Mouse (Mus musculus) urinary bladder, postnatal 0 days (tissue): ENCODE results near the gene Gm2381. TPM values are rescaled to one million over a fixed set of nuclear protein-coding genes. Genes with fewer than 3 reads are reported as not detected.

Source experiments
- polyA plus RNA-seq: library from polyadenylated mRNA; unstranded; fragments of >200 nt; fragmentation: Nextera tagmentation; extraction: Ambion mirVana; gene quantifications from 2 replicates; pipeline ENCODE4 v1.2.1, GENCODE M21; 2015

Gm2381 gene
- polyA plus RNA-seq, result not detected in 2 replicates

DNA sequence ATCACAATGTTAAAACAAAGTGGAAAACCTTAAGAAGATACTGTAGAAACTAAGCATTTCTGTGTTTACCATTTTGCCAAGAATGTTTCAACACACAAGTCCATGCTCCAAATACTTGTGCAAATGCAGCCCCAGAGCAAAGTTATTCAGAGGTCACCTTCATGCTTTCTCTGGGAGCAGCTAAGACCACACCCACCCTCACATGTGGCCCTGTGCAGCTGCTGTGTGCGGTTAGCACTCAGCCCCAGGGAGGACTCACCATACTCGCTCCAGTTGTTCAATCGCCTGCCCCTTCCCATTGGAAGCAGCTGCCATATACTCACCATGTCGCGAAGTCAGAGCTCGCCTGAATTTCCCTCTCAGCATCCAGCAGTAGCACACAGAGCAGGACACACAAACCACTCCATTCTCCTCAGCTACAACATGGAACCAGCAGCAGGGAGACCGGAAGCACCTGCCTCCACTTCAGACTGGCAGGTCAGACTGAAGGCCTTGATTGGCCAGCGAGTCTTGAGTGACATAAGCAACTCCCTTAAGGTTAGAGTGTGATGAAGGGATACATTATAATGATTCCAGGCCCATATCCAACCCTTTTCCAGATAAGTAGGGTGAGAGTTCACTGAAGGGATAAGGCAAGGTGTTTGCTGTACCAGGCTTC, at the start of gene Gm2381:
Gene Gm2381 (minus strand): TSS at position 434 of the 658 bp plus-strand sequence.

DNA sequence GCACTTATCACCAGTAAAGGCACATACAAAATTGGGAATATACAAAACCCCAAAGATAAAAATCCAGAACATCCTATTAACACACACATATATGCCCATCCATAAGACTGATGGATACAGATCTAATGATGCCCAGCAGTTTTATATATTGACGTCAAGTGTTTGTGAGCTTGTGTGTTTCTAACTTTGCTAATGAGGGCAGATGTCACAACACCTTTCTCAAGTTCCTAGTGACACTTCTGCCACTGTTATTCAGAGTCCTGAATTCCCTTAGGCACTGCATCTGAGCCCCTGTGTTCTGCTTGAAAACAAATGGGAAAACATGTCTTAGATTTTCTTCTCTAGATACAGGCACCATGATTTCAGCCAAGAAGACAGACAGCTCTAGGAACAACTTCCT, 73.6 kb downstream of the Gm2381 start, which contains the start of gene Vmn2r62:
Gene Vmn2r62 (minus strand): TSS at position 101 of the 400 bp plus-strand sequence.

Other genes with a start within 250 kb of the Gm2381 start
- gene Zfp976, start 224.6 kb downstream of the Gm2381 start, polyA plus RNA-seq, result 0.79 and 1.0 TPM in 2 replicates
- 2.8 and 3.3 TPM in 2 replicates for gene Zfp975, start 174.5 kb downstream of the Gm2381 start, polyA plus RNA-seq
- gene Gm17067, start 140.2 kb downstream of the Gm2381 start, polyA plus RNA-seq, result not detected in 2 replicates
- not detected in 2 replicates for gene Vmn2r62, start 73.7 kb downstream of the Gm2381 start, polyA plus RNA-seq
- gene Vmn2r63, start 66.6 kb upstream of the Gm2381 start, polyA plus RNA-seq, result not detected in 2 replicates
- gene Gm9268, start 151.5 kb upstream of the Gm2381 start, polyA plus RNA-seq, result not detected in 2 replicates
- not detected in 2 replicates for gene Zfp936, start 247.0 kb upstream of the Gm2381 start, polyA plus RNA-seq